Mouse (Mus musculus) cerebellum, adult (tissue): ENCODE measurements around the gene Gsdme.

ENCODE experiments used
- ATAC-seq: cut with Nextera tagmentation; 2 replicates; pipeline ENCODE4 v1.9.2; 2017; ENCODE audit warnings: mild to moderate bottlenecking, moderate library complexity, mixed read lengths; ENCODE audit not compliant: insufficient number of reproducible peaks, low FRiP score, low TSS enrichment

The Gsdme gene

GRCm38 (mm10) chr6:50263670-50264069 lies at the start of gene Gsdme:
TSS of gene Gsdme (minus strand) at chr6:50263862.
- ATAC-seq, result no peak

- peak; percentile 93 for ATAC-seq
These were observed 49.0 kb upstream of the Gsdme start for GRCm38 (mm10) chr6:50312647-50313046.

- no peak for ATAC-seq
These were observed 45.4 kb upstream of the Gsdme start for GRCm38 (mm10) chr6:50309019-50309418.

GRCm38 (mm10) chr6:50306625-50307024 lies 43.0 kb upstream of the Gsdme start:
- ATAC-seq, result no peak

- ATAC-seq, result no peak
These were observed 41.4 kb upstream of the Gsdme start for GRCm38 (mm10) chr6:50304949-50305491.

GRCm38 (mm10) chr6:50301121-50301520 lies 37.5 kb upstream of the Gsdme start:
- no peak for ATAC-seq

- ATAC-seq, result no peak
These were observed 37.0 kb upstream of the Gsdme start for GRCm38 (mm10) chr6:50300622-50301021.

GRCm38 (mm10) chr6:50299071-50299470 lies 35.4 kb upstream of the Gsdme start:
- no peak for ATAC-seq

GRCm38 (mm10) chr6:50297671-50298070 lies 34.0 kb upstream of the Gsdme start:
- ATAC-seq, result no peak

- no peak for ATAC-seq
These were observed 31.5 kb upstream of the Gsdme start for GRCm38 (mm10) chr6:50295136-50295535.

GRCm38 (mm10) chr6:50294128-50294527 lies 30.5 kb upstream of the Gsdme start:
- peak; percentile 87 for ATAC-seq

GRCm38 (mm10) chr6:50291650-50292049 lies 28.0 kb upstream of the Gsdme start:
- ATAC-seq, result no peak

GRCm38 (mm10) chr6:50286881-50287280 lies 23.2 kb upstream of the Gsdme start:
- no peak for ATAC-seq

- no peak for ATAC-seq
These were observed 16.0 kb upstream of the Gsdme start for GRCm38 (mm10) chr6:50279642-50280041.

- no peak for ATAC-seq
These were observed 10.3 kb upstream of the Gsdme start for GRCm38 (mm10) chr6:50273947-50274346.

- no peak for ATAC-seq
These were observed 9.8 kb upstream of the Gsdme start for GRCm38 (mm10) chr6:50273416-50273815.

- peak; percentile 36; the same call in 1 of the 2 replicates for ATAC-seq
These were observed 1.4 kb downstream of the Gsdme start for GRCm38 (mm10) chr6:50262310-50262709.

- ATAC-seq, result no peak; the same call in 1 of the 2 replicates
These were observed 1.8 kb downstream of the Gsdme start for GRCm38 (mm10) chr6:50261922-50262261.

- peak; percentile 86 for ATAC-seq
These were observed 2.3 kb downstream of the Gsdme start for GRCm38 (mm10) chr6:50261201-50261921.

GRCm38 (mm10) chr6:50255356-50255755 lies 8.3 kb downstream of the Gsdme start:
- ATAC-seq, result no peak

- no peak for ATAC-seq
These were observed 8.9 kb downstream of the Gsdme start for GRCm38 (mm10) chr6:50254723-50255184.

GRCm38 (mm10) chr6:50252690-50253089 lies 11.0 kb downstream of the Gsdme start:
- no peak for ATAC-seq
